Mouse (Mus musculus): ENCODE data around the gene Apobec1.
"Not testable (repeated sequence)": the region's sequence is repeated elsewhere in the genome, so short reads cannot be mapped to it uniquely, and the experiment has no call there.

Gene Apobec1

DNA sequence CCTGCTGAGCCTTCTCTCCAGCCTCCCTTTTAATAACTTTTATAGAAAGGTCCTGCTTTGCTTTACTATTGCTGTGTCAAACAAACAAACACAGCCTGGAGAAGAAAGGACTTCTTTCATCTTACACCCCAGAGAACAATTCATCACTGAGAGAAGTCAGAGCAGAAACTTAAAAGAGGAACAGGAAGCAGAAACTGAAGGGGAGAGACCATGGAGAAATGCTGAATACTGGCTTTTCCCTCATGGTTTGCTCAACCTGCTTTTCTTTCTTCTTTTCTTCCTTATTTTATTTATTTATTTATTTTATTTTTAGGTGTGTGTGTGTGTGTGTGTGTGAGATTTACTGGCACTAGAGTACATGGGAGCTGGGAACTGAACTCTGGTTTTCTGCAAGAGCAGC is 2.0 kb upstream of the Apobec1 start:
- DNase-seq (ENCODE audit: low spot score): no peak

DNA sequence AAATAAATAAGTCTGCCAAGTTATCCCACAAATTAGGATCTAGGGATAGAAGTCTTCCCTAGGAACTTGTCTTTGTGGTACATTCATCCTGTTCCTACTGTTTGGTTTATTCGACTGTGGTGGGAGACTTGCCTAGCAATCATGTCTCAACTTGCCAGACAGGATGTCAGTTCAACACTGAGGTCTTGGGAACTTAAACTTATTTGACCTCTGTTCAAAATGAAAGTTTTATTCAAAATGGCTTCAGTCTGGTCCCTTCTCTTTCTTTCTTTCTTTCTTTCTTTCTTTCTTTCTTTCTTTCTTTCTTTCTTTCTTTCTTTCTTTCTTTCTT is 713 bp upstream of the Apobec1 start:
- DNase-seq (ENCODE audit: low spot score): no peak

DNA sequence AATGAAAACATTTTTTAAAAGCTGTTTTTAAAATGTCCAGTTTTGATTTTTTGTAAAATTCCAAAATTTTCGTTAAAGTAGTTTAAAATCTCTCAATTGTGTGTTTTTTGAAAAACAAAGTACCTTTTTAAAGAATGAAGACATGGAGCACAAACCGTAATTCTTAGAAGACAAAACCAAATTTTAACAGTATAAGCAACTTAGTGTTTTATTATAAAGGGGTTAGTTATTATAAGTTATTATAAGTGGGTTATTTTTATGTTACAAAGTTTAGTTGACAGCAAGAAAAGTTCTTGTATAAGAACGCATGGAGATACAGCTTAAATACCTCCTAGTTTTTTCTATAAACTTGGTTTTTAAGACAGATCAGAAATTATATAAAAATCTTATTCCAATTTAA is 629 bp downstream of the Apobec1 start:
- no peak for DNase-seq (ENCODE audit: low spot score)

- DNase-seq (ENCODE audit: low spot score): no peak
Measured at GRCm38 (mm10) chr6:122601031-122601430, 1.2 kb downstream of the Apobec1 start.

DNA sequence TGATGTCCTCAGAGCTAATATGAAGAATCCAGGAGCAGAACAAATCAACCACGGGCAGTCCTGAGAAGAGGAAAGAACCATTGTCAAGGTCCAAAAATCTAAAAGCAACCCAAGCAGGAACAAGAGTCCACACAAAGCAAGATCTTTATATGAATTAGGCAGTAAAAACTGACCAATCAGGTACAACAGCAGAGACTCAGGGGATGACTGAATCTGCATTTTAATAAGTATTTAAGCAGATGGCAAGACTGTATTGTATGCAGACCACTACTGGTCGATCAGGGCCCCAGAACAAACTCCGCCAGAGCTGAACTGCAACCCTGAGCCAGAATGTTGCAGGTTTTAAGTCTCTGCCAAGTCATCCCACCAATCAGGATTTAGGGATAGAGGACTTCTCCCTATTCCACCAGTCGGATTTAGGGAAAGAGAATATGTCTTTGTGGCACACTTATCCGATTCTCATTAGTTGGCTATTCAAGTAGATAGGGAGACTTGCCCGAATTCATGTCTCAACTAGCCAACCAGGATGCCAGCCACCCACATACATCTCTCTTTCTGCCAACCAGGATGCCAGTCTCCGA is 2.1 kb downstream of the Apobec1 start:
- no peak for DNase-seq (ENCODE audit: low spot score)

DNA sequence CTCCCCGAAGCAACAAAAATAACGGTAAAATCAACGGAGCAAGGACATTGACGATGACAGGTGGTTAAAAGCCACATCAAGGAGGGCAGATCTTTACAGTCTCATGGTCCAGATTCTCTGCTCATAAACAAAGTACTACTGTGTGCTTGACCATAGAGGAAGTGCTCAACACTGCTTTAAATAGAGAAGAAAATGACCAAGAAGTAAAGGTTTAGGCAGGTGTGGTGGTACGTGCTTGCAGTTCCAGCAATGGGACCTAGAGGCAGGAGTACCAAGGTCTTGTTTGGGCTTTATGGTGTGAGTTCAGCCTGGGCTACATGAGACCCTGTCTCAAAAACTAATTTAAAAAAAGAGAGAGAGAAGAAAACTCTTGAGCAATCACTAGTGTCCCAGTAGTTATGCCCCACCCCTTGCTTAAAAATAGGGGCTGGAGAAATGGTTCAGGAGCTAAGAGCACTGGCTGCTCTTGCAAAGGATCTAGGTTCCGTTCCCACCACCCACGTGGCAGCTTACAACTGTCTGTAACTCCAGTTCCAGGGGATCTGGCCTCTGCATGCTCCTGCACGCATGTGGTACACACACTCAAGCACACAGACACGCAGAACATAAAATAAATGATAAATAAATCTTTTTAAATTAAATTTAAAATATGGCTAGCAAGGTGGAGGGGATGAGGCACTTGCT is 3.0 kb downstream of the Apobec1 start:
- DNase-seq (ENCODE audit: low spot score): no peak

- DNase-seq (ENCODE audit: low spot score): no peak
Measured at GRCm38 (mm10) chr6:122598436-122598835, 3.8 kb downstream of the Apobec1 start.

- no peak for DNase-seq (ENCODE audit: low spot score)
Measured at GRCm38 (mm10) chr6:122598014-122598413, 4.2 kb downstream of the Apobec1 start.

- no peak for DNase-seq (ENCODE audit: low spot score)
Measured at GRCm38 (mm10) chr6:122596608-122597007, 5.6 kb downstream of the Apobec1 start.

GRCm38 (mm10) chr6:122595637-122596036 is 6.6 kb downstream of the Apobec1 start:
- DNase-seq (ENCODE audit: low spot score): peak; percentile 52

DNA sequence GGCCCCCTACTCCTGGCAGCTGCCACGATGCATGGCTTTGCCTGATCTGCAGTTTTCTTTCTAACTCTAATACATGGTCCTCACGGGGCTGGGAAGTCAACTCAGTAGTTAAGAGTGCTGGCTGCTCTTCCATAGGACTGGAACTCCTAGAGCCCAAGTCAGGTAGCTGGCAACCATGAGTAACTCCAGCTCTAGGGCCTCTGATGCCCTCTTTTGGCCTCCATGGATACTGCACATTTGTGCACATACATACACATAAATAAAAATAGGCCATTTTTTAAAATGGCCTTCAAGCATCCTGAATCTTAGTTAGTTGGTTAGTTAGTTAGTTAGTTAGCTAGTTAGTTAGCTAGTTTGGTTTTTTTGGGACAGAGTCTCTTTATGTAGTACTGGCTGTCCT is 9.3 kb downstream of the Apobec1 start:
- no peak for DNase-seq (ENCODE audit: low spot score)

- no peak for DNase-seq (ENCODE audit: low spot score)
Measured at GRCm38 (mm10) chr6:122591027-122591758, 11.1 kb downstream of the Apobec1 start.

GRCm38 (mm10) chr6:122579086-122579485 is 23.2 kb downstream of the Apobec1 start:
- DNase-seq (ENCODE audit: low spot score): no peak

DNA sequence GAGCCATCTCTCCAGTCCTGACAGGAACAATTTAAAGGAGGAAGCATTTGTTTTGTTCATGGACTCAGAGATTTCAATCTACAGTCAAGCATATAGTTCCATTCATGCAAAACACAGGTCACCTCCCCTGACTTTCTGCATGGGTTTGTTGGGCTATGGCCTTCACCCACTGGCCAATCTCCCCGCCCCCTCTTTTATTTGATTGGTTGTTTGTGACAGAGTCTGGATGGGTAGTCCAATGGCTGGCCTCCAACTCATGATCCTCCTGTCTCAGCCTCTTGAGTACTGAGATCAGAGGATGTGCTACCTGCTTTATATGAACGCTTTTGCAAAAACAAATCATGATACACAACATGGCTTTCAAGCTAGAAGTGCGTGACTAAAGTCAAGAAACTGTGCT is 25.2 kb downstream of the Apobec1 start:
- DNase-seq (ENCODE audit: low spot score): no peak

DNA sequence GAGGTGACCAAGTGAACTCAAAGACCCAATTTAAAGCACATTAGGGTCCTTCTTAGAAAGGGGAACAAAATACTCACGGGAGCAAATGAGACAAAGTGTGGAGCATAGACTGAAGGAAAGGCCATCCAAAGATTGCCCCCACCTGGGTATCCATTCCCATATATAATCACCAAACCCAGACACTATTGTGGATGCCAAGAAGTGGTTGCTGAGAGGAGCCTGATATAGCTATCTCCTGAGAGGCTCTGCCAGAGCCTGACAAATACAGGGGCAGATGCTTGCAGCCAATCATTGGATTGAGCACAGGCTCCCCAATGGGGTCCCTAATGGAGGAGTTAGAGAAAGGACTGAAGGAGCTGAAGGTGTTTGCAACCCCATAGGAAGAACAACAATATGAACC is 27.2 kb downstream of the Apobec1 start:
- DNase-seq (ENCODE audit: low spot score): not testable (repeated sequence)

GRCm38 (mm10) chr6:122571617-122571959 is 30.7 kb downstream of the Apobec1 start:
- no peak for DNase-seq (ENCODE audit: low spot score)

GRCm38 (mm10) chr6:122570695-122571616 is 31.3 kb downstream of the Apobec1 start:
- no peak for DNase-seq (ENCODE audit: low spot score)

- no peak for DNase-seq (ENCODE audit: low spot score)
Measured at GRCm38 (mm10) chr6:122569762-122570161, 32.5 kb downstream of the Apobec1 start.

- no peak for DNase-seq (ENCODE audit: low spot score)
Measured at GRCm38 (mm10) chr6:122569113-122569512, 33.1 kb downstream of the Apobec1 start.

DNA sequence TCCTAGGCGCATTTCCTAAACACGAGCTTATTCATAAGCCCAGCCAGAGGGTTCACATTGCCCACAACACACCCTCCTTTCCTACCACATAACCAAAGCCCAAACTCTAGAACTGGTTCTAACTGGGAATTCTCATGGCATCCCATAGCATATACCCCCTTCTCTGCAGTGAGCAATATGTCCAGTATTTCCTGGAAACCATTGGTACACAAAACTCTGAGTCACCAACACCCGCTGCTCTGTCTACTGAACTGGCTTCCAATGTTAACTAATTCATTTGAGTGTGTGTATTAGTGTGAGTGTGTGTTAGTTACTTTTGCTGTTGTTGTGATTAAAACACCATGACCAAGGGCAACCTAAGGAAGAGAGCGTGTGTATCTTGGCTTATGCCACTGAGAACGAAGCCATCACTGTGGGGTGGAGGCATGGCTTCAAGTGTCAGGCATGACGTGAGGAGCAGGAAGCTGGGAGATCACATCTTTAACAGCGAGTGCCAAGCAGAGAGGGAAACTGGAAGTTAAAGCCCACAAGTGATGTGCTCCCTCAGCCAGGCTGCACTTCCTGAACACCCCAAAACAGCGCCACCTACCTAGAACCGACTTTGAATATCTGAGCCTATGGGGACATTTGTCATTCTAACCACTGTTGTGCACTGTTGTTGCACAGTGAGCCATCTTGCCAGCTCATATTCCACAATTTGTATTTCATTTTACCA is 37.0 kb downstream of the Apobec1 start:
- DNase-seq (ENCODE audit: low spot score): no peak

- DNase-seq (ENCODE audit: low spot score): peak; percentile 83
Measured at GRCm38 (mm10) chr6:122562463-122562862, 39.8 kb downstream of the Apobec1 start.

DNA sequence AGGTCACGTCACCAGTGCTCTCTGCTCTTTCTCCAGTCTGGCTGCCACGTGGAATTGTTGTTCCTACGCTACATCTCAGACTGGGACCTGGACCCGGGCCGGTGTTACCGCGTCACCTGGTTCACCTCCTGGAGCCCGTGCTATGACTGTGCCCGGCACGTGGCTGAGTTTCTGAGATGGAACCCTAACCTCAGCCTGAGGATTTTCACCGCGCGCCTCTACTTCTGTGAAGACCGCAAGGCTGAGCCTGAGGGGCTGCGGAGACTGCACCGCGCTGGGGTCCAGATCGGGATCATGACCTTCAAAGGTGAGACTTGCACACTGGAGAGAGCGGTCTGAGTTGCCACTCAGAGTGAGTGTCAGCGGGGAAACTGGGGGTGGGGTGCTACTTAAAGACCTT is 41.2 kb downstream of the Apobec1 start:
- no peak for DNase-seq (ENCODE audit: low spot score)

All from embryo, embryonic 10 days (tissue).